Mouse (Mus musculus) small intestine, adult 2 months (tissue): Measurements from ENCODE around the gene Zfp219.

Experiments used
- CTCF ChIP-seq: fragments of 200-500 bp; IDR thresholded peaks from 2 replicates; pipeline ENCODE4 v1.5.1; 2012; ENCODE audit warnings: low read depth, mild to moderate bottlenecking, control low read depth, inconsistent platforms, low read length, moderate library complexity, mixed read lengths; ENCODE audit not compliant: insufficient replicate concordance, insufficient read length; ENCODE audit errors: extremely low read depth
- POLR2A ChIP-seq: fragments of 200-500 bp; IDR thresholded peaks from 2 replicates; pipeline ENCODE4 v1.6.1; 2012; ENCODE audit warnings: low read depth, mild to moderate bottlenecking, control low read depth, inconsistent platforms, low read length, moderate library complexity

- TF ChIP-seq POLR2A (no peak), CTCF (no peak)
These were observed 45.6 kb upstream of the Zfp219 start for GRCm38 (mm10) chr14:52066135-52066534.
